Mouse (Mus musculus): ENCODE results near the gene Clcf1. TPM values are rescaled to one million over a fixed set of nuclear protein-coding genes. Genes with fewer than 3 reads are reported as not detected.
A peak's percentile ranks its signal among the peaks of the same experiment; 100 is the strongest.

Gene Clcf1
- total RNA-seq (2014; rRNA removed) (0.27 and 0.28 TPM in 2 replicates), polyA plus RNA-seq (2012; rRNA removed) (0.87 and 3.8 TPM in 2 replicates)

GRCm38 (mm10) chr19:4214071-4214770 is at the start of gene Clcf1, which contains the start of gene AC109138.7:
Gene Clcf1 (plus strand): TSS chr19:4214238.
Gene AC109138.7 (plus strand): TSS chr19:4214357.
- peaks cover 5% of the 10 kb centered on the region; the same call in 1 of the 2 replicates for H3K4me1 ChIP-seq (ENCODE audit: control insufficient read depth, insufficient read depth, low read length)
- H3K4me3 ChIP-seq (ENCODE audit: insufficient read depth, low read depth, low read length) = peak within 1 kb of the TSS; percentile 65
- H3K79me2 ChIP-seq (ENCODE audit: control insufficient read depth, insufficient read depth, low read length) = no peaks in the 10 kb centered on the region
- H3K27ac ChIP-seq (replicated peaks; ENCODE audit: insufficient read depth, low read depth, low read length) = 0 out of 2 replicates have a peak within 1 kb of the TSS, but pooled peaks have one; percentile 11
- H3K9ac ChIP-seq (ENCODE audit: low read depth, low read length) = peak within 1 kb of the TSS; percentile 86
- TF ChIP-seq CTCF (IDR thresholded peaks at IDR 0.05; ENCODE audit: low read depth, low read length) (no peak), POLR2A (IDR thresholded peaks at IDR 0.05; ENCODE audit: extremely low read depth, insufficient read depth, low read length) (no peak)
- WGBS = 2% methylated on average over 49 of the region's 49 CpGs
- no peak for DNase-seq (ENCODE audit: extremely low read depth, low read depth, low spot score)
- H3K27me3 ChIP-seq (ENCODE audit: control insufficient read depth, insufficient read depth, low read length) = no peaks in the 10 kb centered on the region
- no peaks in the 10 kb centered on the region for H3K36me3 ChIP-seq (ENCODE audit: control insufficient read depth, insufficient read depth, low read length)

- TF ChIP-seq POLR2A (IDR thresholded peaks at IDR 0.05; ENCODE audit: extremely low read depth, insufficient read depth, low read length) (no peak), CTCF (IDR thresholded peaks at IDR 0.05; ENCODE audit: low read depth, low read length) (no peak)
- Histone ChIP-seq H3K79me2 (ENCODE audit: control insufficient read depth, insufficient read depth, low read length) (no peaks in the 10 kb centered on the region; the same call in 1 of the 2 replicates), H3K27ac (replicated peaks; ENCODE audit: insufficient read depth, low read depth, low read length) (no peak overlapping the region), H3K27me3 (ENCODE audit: control insufficient read depth, insufficient read depth, low read length) (no peaks in the 10 kb centered on the region), H3K9ac (ENCODE audit: low read depth, low read length) (no peak overlapping the region), H3K4me1 (ENCODE audit: control insufficient read depth, insufficient read depth, low read length) (peaks cover 3% of the 10 kb centered on the region; the same call in 1 of the 2 replicates), H3K4me3 (ENCODE audit: insufficient read depth, low read depth, low read length) (no peak overlapping the region), H3K36me3 (ENCODE audit: control insufficient read depth, insufficient read depth, low read length) (peaks cover 6% of the 10 kb centered on the region; the same call in 1 of the 2 replicates)
- no peak for DNase-seq (ENCODE audit: extremely low read depth, low read depth, low spot score)
- WGBS = 93% methylated on average over 2 of the region's 2 CpGs
Observed at GRCm38 (mm10) chr19:4164721-4165120, 49.3 kb upstream of the Clcf1 start.

DNA sequence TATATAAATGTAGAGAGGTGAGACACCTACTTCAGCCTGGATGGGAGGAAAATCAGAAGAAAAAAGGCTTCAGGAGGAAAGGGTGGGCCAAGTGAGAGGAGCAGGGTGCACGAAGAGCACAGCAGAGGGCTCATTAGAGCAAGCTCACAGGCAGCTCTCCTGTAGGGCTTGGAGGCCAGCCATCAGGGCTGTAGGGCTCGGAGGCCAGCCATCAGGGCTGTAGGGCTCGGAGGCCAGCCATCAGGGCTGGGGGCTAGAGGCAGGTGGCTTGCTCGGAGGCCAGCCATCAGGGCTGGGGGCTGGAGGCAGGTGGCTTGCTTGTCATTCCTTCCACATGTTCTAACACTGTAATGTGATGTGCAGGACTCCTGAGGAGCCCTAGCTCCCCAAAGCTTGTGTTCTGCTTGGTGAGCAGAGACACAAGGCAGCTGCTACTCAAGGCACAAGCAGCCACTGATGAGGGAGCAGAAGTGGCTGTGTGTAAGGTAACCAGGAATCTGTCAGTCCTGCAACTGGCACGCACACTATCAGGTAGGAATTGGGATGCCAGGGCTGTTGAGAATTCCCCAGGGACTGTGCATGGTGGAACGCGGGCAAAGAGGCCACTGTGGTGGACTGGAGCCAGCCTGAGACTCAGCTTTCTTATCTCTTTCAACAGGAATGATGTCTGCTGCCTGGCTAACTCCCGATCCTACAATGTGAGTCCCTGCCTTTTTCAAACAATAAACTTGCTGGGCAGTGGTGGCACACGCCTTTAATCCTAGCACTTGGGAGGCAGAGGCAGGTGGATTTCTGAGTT is 47.2 kb upstream of the Clcf1 start:
- Histone ChIP-seq H3K9ac (ENCODE audit: low read depth, low read length) (no peak overlapping the region), H3K36me3 (ENCODE audit: control insufficient read depth, insufficient read depth, low read length) (no peaks in the 10 kb centered on the region), H3K27ac (replicated peaks; ENCODE audit: insufficient read depth, low read depth, low read length) (no peak overlapping the region), H3K4me3 (ENCODE audit: insufficient read depth, low read depth, low read length) (no peak overlapping the region), H3K27me3 (ENCODE audit: control insufficient read depth, insufficient read depth, low read length) (no peaks in the 10 kb centered on the region), H3K4me1 (ENCODE audit: control insufficient read depth, insufficient read depth, low read length) (peaks cover 6% of the 10 kb centered on the region), H3K79me2 (ENCODE audit: control insufficient read depth, insufficient read depth, low read length) (no peaks in the 10 kb centered on the region; the same call in 1 of the 2 replicates)
- no peak for TF ChIP-seq CTCF (IDR thresholded peaks at IDR 0.05; ENCODE audit: low read depth, low read length)
- TF ChIP-seq POLR2A (IDR thresholded peaks at IDR 0.05; ENCODE audit: extremely low read depth, insufficient read depth, low read length) = no peak
- no peak for DNase-seq (ENCODE audit: extremely low read depth, low read depth, low spot score)
- WGBS = 88% methylated on average over 9 of the region's 9 CpGs

- Histone ChIP-seq H3K27me3 (ENCODE audit: control insufficient read depth, insufficient read depth, low read length) (no peaks in the 10 kb centered on the region), H3K9ac (ENCODE audit: low read depth, low read length) (peak overlapping the region; percentile 80), H3K27ac (replicated peaks; ENCODE audit: insufficient read depth, low read depth, low read length) (peak overlapping the region; percentile 53), H3K4me3 (ENCODE audit: insufficient read depth, low read depth, low read length) (peak overlapping the region; percentile 68), H3K4me1 (ENCODE audit: control insufficient read depth, insufficient read depth, low read length) (peaks cover 3% of the 10 kb centered on the region), H3K79me2 (ENCODE audit: control insufficient read depth, insufficient read depth, low read length) (no peaks in the 10 kb centered on the region), H3K36me3 (ENCODE audit: control insufficient read depth, insufficient read depth, low read length) (no peaks in the 10 kb centered on the region)
- TF ChIP-seq CTCF (IDR thresholded peaks at IDR 0.05; ENCODE audit: low read depth, low read length) (peak; percentile 87), POLR2A (IDR thresholded peaks at IDR 0.05; ENCODE audit: extremely low read depth, insufficient read depth, low read length) (peak; percentile 88)
- peak; percentile 87 for DNase-seq (ENCODE audit: extremely low read depth, low read depth, low spot score)
- 1% methylated on average over 43 of the region's 43 CpGs for WGBS
Observed at GRCm38 (mm10) chr19:4169378-4169784, 44.7 kb upstream of the Clcf1 start.

GRCm38 (mm10) chr19:4169810-4170209 is 44.2 kb upstream of the Clcf1 start:
- Histone ChIP-seq H3K9ac (ENCODE audit: low read depth, low read length) (peak overlapping the region; percentile 80), H3K27ac (replicated peaks; ENCODE audit: insufficient read depth, low read depth, low read length) (peak overlapping the region; percentile 53), H3K4me3 (ENCODE audit: insufficient read depth, low read depth, low read length) (peak overlapping the region; percentile 68), H3K27me3 (ENCODE audit: control insufficient read depth, insufficient read depth, low read length) (no peaks in the 10 kb centered on the region), H3K4me1 (ENCODE audit: control insufficient read depth, insufficient read depth, low read length) (peaks cover 3% of the 10 kb centered on the region), H3K79me2 (ENCODE audit: control insufficient read depth, insufficient read depth, low read length) (no peaks in the 10 kb centered on the region), H3K36me3 (ENCODE audit: control insufficient read depth, insufficient read depth, low read length) (no peaks in the 10 kb centered on the region)
- DNase-seq (ENCODE audit: extremely low read depth, low read depth, low spot score) = no peak
- no peak for TF ChIP-seq CTCF (IDR thresholded peaks at IDR 0.05; ENCODE audit: low read depth, low read length)
- no peak for TF ChIP-seq POLR2A (IDR thresholded peaks at IDR 0.05; ENCODE audit: extremely low read depth, insufficient read depth, low read length)
- 2% methylated on average over 27 of the region's 27 CpGs for WGBS
